Mouse (Mus musculus) liver, embryonic 14.5 days (tissue): ENCODE measurements at regions not wholly inside any gene's neighbourhood (a gene's known extent, or its start where the extent isn't known, plus 50 kb on each side); places are given as distances from the start of the nearest gene placed in this dataset.

ENCODE experiments used
- CTCF ChIP-seq: IDR thresholded peaks from 2 replicates; pipeline ENCODE4 v1.5.1; 2016; ENCODE audit warnings: antibody characterized with exemption, low read depth, control low read depth
- EP300 ChIP-seq: IDR thresholded peaks from 2 replicates; pipeline ENCODE4 v1.6.1; 2016; ENCODE audit warnings: antibody characterized with exemption, low read depth

GRCm38 (mm10) chr3:38076835-38077234, 352.5 kb upstream of the Gm5148 start:
- TF ChIP-seq CTCF (no peak), EP300 (no peak)
